Mouse (Mus musculus): ENCODE data around the gene Gm20388. TPM values are rescaled to one million over a fixed set of nuclear protein-coding genes. Genes with fewer than 3 reads are reported as not detected.

Gene Gm20388
- total and polyA plus RNA-seq, 3 experiments = 0.02 to 0.05 TPM; not detected in 1

DNA sequence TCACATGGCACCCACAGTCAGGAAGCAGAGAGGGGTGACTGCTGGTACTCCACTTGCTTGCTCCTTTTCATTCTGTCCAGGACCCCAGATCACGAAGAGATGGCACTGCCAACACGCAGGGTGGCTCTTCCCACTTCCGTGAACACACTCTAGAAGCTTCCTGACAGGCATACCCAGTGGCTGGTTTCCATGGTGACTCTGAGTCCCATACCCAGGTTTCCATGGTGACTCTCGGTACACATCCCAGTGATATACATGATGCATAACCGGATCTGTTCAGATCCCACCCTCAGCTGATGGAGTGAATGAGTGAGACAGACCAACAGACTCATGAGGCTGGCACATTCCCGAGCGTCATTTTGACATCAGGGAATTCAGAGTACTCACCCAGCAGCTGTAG is 1148.5 kb downstream of the Gm20388 start:
- Histone ChIP-seq H3K4me1 (ENCODE audit: insufficient read depth, low read depth, low read length) (no peaks in the 10 kb centered on the region), H3K27me3 (ENCODE audit: insufficient read depth, low read length) (no peaks in the 10 kb centered on the region; the same call in 1 of the 2 replicates), H3K36me3 (replicated peaks) (no peaks in the 10 kb centered on the region), H3K4me3 (ENCODE audit: low read depth, low read length) (no peak overlapping the region), H3K9me3 (replicated peaks) (peaks cover 81% of the 10 kb centered on the region)
- no peak for ATAC-seq (ENCODE audit: extremely low read depth, insufficient number of reproducible peaks, low FRiP score, poor library complexity, severe bottlenecking)
- DNase-seq (ENCODE audit: low spot score) = no peak
- TF ChIP-seq POLR2AphosphoS5 (IDR thresholded peaks at IDR 0.05; ENCODE audit: insufficient replicate concordance, low read depth, low read length) = no peak
- no peak for TF ChIP-seq GATA1 (IDR thresholded peaks at IDR 0.05; ENCODE audit: borderline replicate concordance, low read length)
- no peak for TF ChIP-seq TAL1 (conservative IDR thresholded peaks at IDR 0.05; ENCODE audit: low read depth, low read length)
- no peak for TF ChIP-seq CTCF (IDR thresholded peaks at IDR 0.05; ENCODE audit: low read depth, low read length)
- no peak for TF ChIP-seq GATA2 (IDR thresholded peaks at IDR 0.05; ENCODE audit: borderline replicate concordance, low read depth, low read length)

DNA sequence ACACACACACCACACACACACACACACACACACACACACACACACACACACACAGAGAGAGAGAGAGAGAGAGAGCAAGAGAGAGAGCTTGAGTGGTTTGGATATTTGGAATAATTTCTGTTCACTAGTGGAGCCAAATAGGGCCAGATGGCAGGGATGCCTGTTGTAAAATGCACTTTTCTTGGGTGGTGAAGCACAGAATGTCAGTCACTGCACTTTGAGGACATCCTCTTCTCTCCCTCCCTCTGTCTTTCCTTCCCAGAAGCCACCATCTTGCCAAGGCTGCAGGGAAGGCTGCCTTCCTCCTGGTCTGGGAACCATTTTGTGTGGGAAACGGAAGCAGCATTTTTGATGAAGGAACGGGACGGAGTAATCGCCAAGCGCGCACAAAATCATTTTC is 1151.9 kb downstream of the Gm20388 start:
- Histone ChIP-seq H3K9me3 (replicated peaks) (peaks cover 77% of the 10 kb centered on the region), H3K4me3 (ENCODE audit: low read depth, low read length) (no peak overlapping the region), H3K36me3 (replicated peaks) (no peaks in the 10 kb centered on the region), H3K4me1 (ENCODE audit: insufficient read depth, low read depth, low read length) (peaks cover 2% of the 10 kb centered on the region; the same call in 1 of the 2 replicates), H3K27me3 (ENCODE audit: insufficient read depth, low read length) (no peaks in the 10 kb centered on the region)
- TF ChIP-seq GATA2 (IDR thresholded peaks at IDR 0.05; ENCODE audit: borderline replicate concordance, low read depth, low read length) = no peak
- TF ChIP-seq GATA1 (IDR thresholded peaks at IDR 0.05; ENCODE audit: borderline replicate concordance, low read length) = no peak
- DNase-seq (ENCODE audit: low spot score) (no peak), ATAC-seq (ENCODE audit: extremely low read depth, insufficient number of reproducible peaks, low FRiP score, poor library complexity, severe bottlenecking) (no peak)

DNA sequence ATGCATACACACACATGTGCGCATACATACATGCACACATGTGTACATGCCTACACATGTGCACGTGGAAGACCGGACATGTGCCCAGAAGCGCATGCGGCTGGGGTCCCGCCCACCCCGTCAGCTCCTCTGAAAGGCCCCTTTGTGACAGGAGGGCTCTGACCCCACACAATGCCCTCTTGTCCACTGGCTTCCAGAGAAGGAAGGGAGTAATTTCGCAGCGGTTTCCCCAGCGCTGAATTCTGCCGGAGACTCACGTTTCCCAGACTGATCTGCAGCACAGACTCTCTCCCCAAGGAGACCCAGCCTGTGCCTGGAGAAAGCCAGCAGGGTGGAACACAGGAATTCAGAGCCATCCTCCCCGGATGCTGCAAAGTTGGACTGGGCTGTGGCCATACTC is 1153.0 kb downstream of the Gm20388 start:
- H3K27me3 ChIP-seq (ENCODE audit: insufficient read depth, low read length) = no peaks in the 10 kb centered on the region
- no peak overlapping the region for H3K4me3 ChIP-seq (ENCODE audit: low read depth, low read length)
- peaks cover 76% of the 10 kb centered on the region for H3K9me3 ChIP-seq (replicated peaks)
- DNase-seq (ENCODE audit: low spot score) = no peak
- TF ChIP-seq CTCF (IDR thresholded peaks at IDR 0.05; ENCODE audit: low read depth, low read length) (no peak), TAL1 (conservative IDR thresholded peaks at IDR 0.05; ENCODE audit: low read depth, low read length) (no peak), GATA1 (IDR thresholded peaks at IDR 0.05; ENCODE audit: borderline replicate concordance, low read length) (no peak), POLR2AphosphoS5 (IDR thresholded peaks at IDR 0.05; ENCODE audit: insufficient replicate concordance, low read depth, low read length) (no peak), GATA2 (IDR thresholded peaks at IDR 0.05; ENCODE audit: borderline replicate concordance, low read depth, low read length) (no peak)
- ATAC-seq (ENCODE audit: extremely low read depth, insufficient number of reproducible peaks, low FRiP score, poor library complexity, severe bottlenecking) = no peak
- no peaks in the 10 kb centered on the region for H3K36me3 ChIP-seq (replicated peaks)
- H3K4me1 ChIP-seq (ENCODE audit: insufficient read depth, low read depth, low read length) = peaks cover 4% of the 10 kb centered on the region; the same call in 1 of the 2 replicates

DNA sequence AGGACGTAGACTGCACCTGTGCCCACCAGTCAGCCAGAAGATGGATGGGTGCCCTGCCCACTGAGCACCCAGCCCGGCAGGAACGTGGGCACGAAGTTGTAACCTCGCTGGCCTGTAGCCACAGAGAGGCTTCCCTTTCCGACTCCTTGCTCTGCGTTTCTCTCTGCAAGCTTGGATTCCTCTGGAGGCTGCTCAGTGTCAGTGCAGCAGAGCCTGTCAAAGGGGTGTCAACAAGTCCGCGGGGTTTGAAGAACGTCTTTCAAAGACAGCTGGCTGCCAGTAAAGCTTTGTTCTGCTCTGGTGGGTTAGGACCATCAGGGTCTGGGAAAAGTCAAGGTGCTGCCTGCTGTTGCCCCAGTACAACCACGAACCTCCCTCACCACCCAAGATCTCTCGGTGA is 1160.8 kb downstream of the Gm20388 start:
- no peak overlapping the region for H3K4me3 ChIP-seq (ENCODE audit: low read depth, low read length)
- TF ChIP-seq GATA1 (IDR thresholded peaks at IDR 0.05; ENCODE audit: borderline replicate concordance, low read length) = no peak
- TF ChIP-seq GATA2 (IDR thresholded peaks at IDR 0.05; ENCODE audit: borderline replicate concordance, low read depth, low read length) = no peak
- TF ChIP-seq TAL1 (conservative IDR thresholded peaks at IDR 0.05; ENCODE audit: low read depth, low read length) = no peak
- no peak for TF ChIP-seq POLR2AphosphoS5 (IDR thresholded peaks at IDR 0.05; ENCODE audit: insufficient replicate concordance, low read depth, low read length)
- no peak for TF ChIP-seq CTCF (IDR thresholded peaks at IDR 0.05; ENCODE audit: low read depth, low read length)

DNA sequence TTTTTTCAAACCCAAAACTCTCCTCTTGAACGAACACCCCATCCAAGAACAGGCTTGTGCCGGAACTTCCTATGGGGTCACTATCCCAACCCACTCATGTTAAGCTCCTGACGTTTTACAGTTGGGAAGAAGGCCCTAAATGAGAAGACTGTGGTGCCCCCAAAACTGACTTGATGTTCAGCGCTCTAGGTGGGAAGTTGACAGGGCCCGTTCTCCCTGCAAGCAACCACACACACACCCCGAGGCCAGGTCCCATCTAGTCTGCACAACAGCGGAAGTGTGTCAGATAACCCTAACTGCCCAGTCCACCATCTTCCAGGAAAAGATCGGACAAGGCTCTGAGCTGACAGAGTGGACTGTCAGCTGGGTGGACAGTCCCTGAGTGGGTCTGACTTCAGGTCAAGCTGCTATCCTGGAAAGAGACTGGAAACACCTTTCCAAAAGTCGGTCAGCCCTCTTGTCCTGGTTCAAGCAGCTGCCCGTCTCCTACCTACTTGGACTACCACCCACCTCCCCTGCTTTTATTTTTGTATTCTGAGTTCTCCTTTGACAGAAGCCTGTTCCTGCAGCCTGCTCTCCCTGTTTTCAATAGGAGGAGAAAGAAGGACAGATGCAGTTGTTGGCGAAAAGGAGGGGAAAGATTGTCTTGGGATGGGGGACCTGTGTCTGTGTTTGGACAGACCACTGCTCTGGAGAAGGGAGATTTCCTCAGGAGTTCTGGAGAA is 1161.9 kb downstream of the Gm20388 start:
- DNase-seq (ENCODE audit: low spot score) = no peak
- Histone ChIP-seq H3K4me1 (ENCODE audit: insufficient read depth, low read depth, low read length) (peaks cover 2% of the 10 kb centered on the region; the same call in 1 of the 2 replicates), H3K4me3 (ENCODE audit: low read depth, low read length) (no peak overlapping the region), H3K9me3 (replicated peaks) (peaks cover 78% of the 10 kb centered on the region), H3K36me3 (replicated peaks) (no peaks in the 10 kb centered on the region), H3K27me3 (ENCODE audit: insufficient read depth, low read length) (peaks cover 8% of the 10 kb centered on the region; the same call in 1 of the 2 replicates)
- TF ChIP-seq GATA1 (IDR thresholded peaks at IDR 0.05; ENCODE audit: borderline replicate concordance, low read length) (no peak), TAL1 (conservative IDR thresholded peaks at IDR 0.05; ENCODE audit: low read depth, low read length) (no peak), POLR2AphosphoS5 (IDR thresholded peaks at IDR 0.05; ENCODE audit: insufficient replicate concordance, low read depth, low read length) (no peak), CTCF (IDR thresholded peaks at IDR 0.05; ENCODE audit: low read depth, low read length) (no peak), GATA2 (IDR thresholded peaks at IDR 0.05; ENCODE audit: borderline replicate concordance, low read depth, low read length) (no peak)
- ATAC-seq (ENCODE audit: extremely low read depth, insufficient number of reproducible peaks, low FRiP score, poor library complexity, severe bottlenecking) = no peak

More for the DNA sequence above, 1160.8 kb downstream of the Gm20388 start:
- Histone ChIP-seq H3K36me3 (replicated peaks) (no peaks in the 10 kb centered on the region), H3K27me3 (ENCODE audit: insufficient read depth, low read length) (peaks cover 4% of the 10 kb centered on the region; the same call in 1 of the 2 replicates), H3K4me1 (ENCODE audit: insufficient read depth, low read depth, low read length) (peaks cover 4% of the 10 kb centered on the region; the same call in 1 of the 2 replicates), H3K9me3 (replicated peaks) (peaks cover 76% of the 10 kb centered on the region)
- ATAC-seq (ENCODE audit: extremely low read depth, insufficient number of reproducible peaks, low FRiP score, poor library complexity, severe bottlenecking) (no peak), DNase-seq (ENCODE audit: low spot score) (no peak)

DNA sequence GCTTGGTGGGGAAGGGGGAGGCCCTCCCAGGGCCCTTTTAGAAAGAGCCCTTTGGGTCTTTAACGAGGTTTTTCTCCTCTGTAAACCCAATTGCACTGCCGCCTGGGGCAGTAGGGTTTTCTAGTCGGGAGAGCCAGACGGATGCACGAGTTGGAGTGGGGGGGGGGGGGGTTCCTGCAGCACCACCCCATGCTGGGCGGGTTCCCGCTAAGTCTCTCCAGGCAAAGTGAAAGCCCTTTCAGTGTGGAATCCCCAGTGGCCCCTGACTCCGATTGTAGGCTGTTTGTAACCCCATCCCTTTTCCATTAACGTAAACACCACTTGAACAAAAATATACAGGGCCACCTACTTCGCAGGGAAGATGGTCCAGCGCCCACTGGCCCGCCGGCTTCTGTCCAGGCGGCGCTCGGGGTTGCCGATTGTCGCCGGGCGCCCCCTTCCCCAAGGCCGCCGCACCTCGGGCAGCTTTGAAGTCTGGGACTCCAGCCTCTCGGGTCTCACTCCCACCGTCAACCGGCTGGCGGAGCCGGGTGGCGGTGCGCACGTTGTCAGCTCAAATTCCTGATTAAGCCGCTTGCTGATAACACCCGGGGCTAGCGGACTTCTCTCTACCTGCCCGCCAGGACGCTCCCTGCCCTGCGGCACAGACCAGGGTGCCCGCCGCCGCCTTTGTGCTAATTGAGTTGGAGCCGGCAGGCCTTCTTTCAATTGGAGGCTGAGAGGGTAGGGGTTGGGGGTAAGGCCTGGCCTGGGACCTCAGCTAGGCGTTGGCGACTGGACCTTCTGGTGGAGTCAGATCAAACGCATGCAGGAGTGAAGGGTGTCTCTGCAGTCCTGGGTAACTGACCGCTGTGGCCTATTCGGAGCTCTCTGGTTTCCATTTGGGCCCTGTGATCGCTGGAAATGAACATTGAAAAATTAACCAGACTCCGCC is 1162.8 kb downstream of the Gm20388 start:
- Histone ChIP-seq H3K27me3 (ENCODE audit: insufficient read depth, low read length) (peaks cover 8% of the 10 kb centered on the region; the same call in 1 of the 2 replicates), H3K4me3 (ENCODE audit: low read depth, low read length) (no peak overlapping the region), H3K36me3 (replicated peaks) (no peaks in the 10 kb centered on the region), H3K9me3 (replicated peaks) (peaks cover 75% of the 10 kb centered on the region), H3K4me1 (ENCODE audit: insufficient read depth, low read depth, low read length) (no peaks in the 10 kb centered on the region)
- no peak for ATAC-seq (ENCODE audit: extremely low read depth, insufficient number of reproducible peaks, low FRiP score, poor library complexity, severe bottlenecking)
- TF ChIP-seq TAL1 (conservative IDR thresholded peaks at IDR 0.05; ENCODE audit: low read depth, low read length) = no peak
- TF ChIP-seq GATA2 (IDR thresholded peaks at IDR 0.05; ENCODE audit: borderline replicate concordance, low read depth, low read length) = no peak
- no peak for TF ChIP-seq GATA1 (IDR thresholded peaks at IDR 0.05; ENCODE audit: borderline replicate concordance, low read length)
- no peak for TF ChIP-seq POLR2AphosphoS5 (IDR thresholded peaks at IDR 0.05; ENCODE audit: insufficient replicate concordance, low read depth, low read length)
- no peak for TF ChIP-seq CTCF (IDR thresholded peaks at IDR 0.05; ENCODE audit: low read depth, low read length)
- no peak for DNase-seq (ENCODE audit: low spot score)

Data from G1E (cell line).